Mouse (Mus musculus) CH12.LX (cell line): ENCODE results near the gene Rbbp6. TPM values are rescaled to one million over a fixed set of nuclear protein-coding genes. Genes with fewer than 3 reads are reported as not detected.

Source experiments
- DNase-seq: peaks from one replicate; pipeline ENCODE4 v3.0.0-alpha.2; 2013; ENCODE audit errors: extremely low read depth
- H3K27ac ChIP-seq: 2 replicates; pipeline ENCODE4 v1.5.1; 2012; ENCODE audit warnings: low read depth, mild to moderate bottlenecking, control low read depth, moderate library complexity; ENCODE audit not compliant: insufficient read depth
- H3K27me3 ChIP-seq: replicated peaks from 2 replicates; pipeline ENCODE3; 2012; ENCODE audit warnings: inconsistent platforms
- H3K36me3 ChIP-seq, 2 experiments: replicated peaks in 1 of 2; 2 replicates each; pipeline versions ENCODE3 to v1.6.1; 2012; ENCODE audit warnings: inconsistent platforms in 1 of 2, low read length in 1 of 2, mild to moderate bottlenecking in 1 of 2, mixed read lengths in 1 of 2, moderate library complexity in 1 of 2; ENCODE audit not compliant: control insufficient read depth in 1 of 2, insufficient read depth in 1 of 2
- H3K4me1 ChIP-seq, 2 experiments: 2 replicates each; pipeline ENCODE4 v1.6.1; 2012; ENCODE audit warnings: inconsistent platforms in 1 of 2, moderate library complexity in 1 of 2; ENCODE audit not compliant: insufficient read depth in 2 of 2, control insufficient read depth in 1 of 2
- H3K4me2 ChIP-seq: 2 replicates; pipeline ENCODE4 v1.6.1; 2012; ENCODE audit warnings: low read depth, mild to moderate bottlenecking, control low read depth; ENCODE audit not compliant: poor library complexity, insufficient read depth, severe bottlenecking
- H3K4me3 ChIP-seq, 3 experiments: fragments of 150-350 bp in 1 of 3; sonication (generic) in 1 of 3; replicated peaks in 1 of 3; 2 replicates each; pipeline versions ENCODE3 to v1.5.1; 2011 to 2012; ENCODE audit warnings: low read depth in 2 of 3, low read length in 2 of 3, mild to moderate bottlenecking in 2 of 3, moderate library complexity in 2 of 3, control low read depth in 1 of 3, improper control_type of control experiment in 1 of 3, inconsistent platforms in 1 of 3, mixed read lengths in 1 of 3; ENCODE audit not compliant: poor library complexity in 1 of 3
- H3K79me2 ChIP-seq: replicated peaks from 2 replicates; pipeline ENCODE4 v1.6.1; 2012; ENCODE audit warnings: mild to moderate bottlenecking, moderate library complexity; ENCODE audit not compliant: control insufficient read depth, poor library complexity, insufficient read depth, severe bottlenecking; ENCODE audit errors: extremely low read depth
- H3K9ac ChIP-seq: 2 replicates; pipeline ENCODE4 v1.6.1; 2012; ENCODE audit warnings: low read depth, mild to moderate bottlenecking, control low read depth, moderate library complexity; ENCODE audit not compliant: insufficient read depth
- H3K9me3 ChIP-seq: replicated peaks from 2 replicates; pipeline ENCODE3; 2012; ENCODE audit warnings: low read length, inconsistent platforms, mixed read lengths
- CHD2 ChIP-seq: IDR thresholded peaks from 2 replicates; pipeline ENCODE4 v1.6.1; 2011; ENCODE audit warnings: low read length, improper control_type of control experiment
- JUND ChIP-seq: conservative IDR thresholded peaks from 2 replicates; pipeline ENCODE4 v1.6.1; 2011; ENCODE audit warnings: low read depth, low read length, improper control_type of control experiment
- MAFK ChIP-seq: IDR thresholded peaks from 2 replicates; pipeline ENCODE4 v1.6.1; 2011; ENCODE audit warnings: low read length, improper control_type of control experiment; ENCODE audit not compliant: insufficient replicate concordance
- RCOR1 ChIP-seq: conservative IDR thresholded peaks from 2 replicates; pipeline ENCODE4 v1.6.1; 2012; ENCODE audit warnings: low read depth, mild to moderate bottlenecking, inconsistent platforms, low read length, improper control_type of control experiment
- SMC3 ChIP-seq: IDR thresholded peaks from 2 replicates; pipeline ENCODE4 v1.6.1; 2011; ENCODE audit warnings: low read depth, low read length, improper control_type of control experiment
- TCF12 ChIP-seq: IDR thresholded peaks from 2 replicates; pipeline ENCODE4 v1.6.1; 2014; ENCODE audit warnings: low read depth, mild to moderate bottlenecking, inconsistent platforms, low read length, improper control_type of control experiment
- UBTF ChIP-seq: IDR thresholded peaks from 2 replicates; pipeline ENCODE4 v1.6.1; 2012; ENCODE audit warnings: low read depth, mild to moderate bottlenecking, inconsistent platforms, low read length, improper control_type of control experiment, moderate library complexity
- USF2 ChIP-seq: conservative IDR thresholded peaks from 2 replicates; pipeline ENCODE4 v1.6.1; 2011; ENCODE audit warnings: low read depth, low read length, improper control_type of control experiment
- dilution Hi-C: fragments of 300-500 bp; cut with MboI; formaldehyde crosslinking; loops from 2 replicates; pipeline ENCODE4 v1.14.3; 2020; ENCODE audit warnings: low sequenced_read_pairs; ENCODE audit not compliant: extremely low pct_unique_long_range_greater_than_20kb, extremely low pct_ligation_motif_present
- in situ Hi-C: fragments of 300-500 bp; cut with MboI; formaldehyde crosslinking; loops from 3 replicates; pipeline ENCODE4 v1.14.3; 2019; ENCODE audit warnings: low sequenced_read_pairs, low pct_ligation_motif_present, low pct_unique_long_range_greater_than_20kb, mixed read lengths
- polyA plus RNA-seq: library from polyadenylated mRNA; unstranded; fragments of >175 nt; gene quantifications from 2 replicates; pipeline ENCODE4 v1.2.1, GENCODE M21; 2012; ENCODE audit warnings: low read depth; ENCODE audit not compliant: insufficient read length
- total RNA-seq, 2 experiments: library from RNA; depleted of rRNA; stranded (reverse); fragments of 300-350 nt in 1 of 2; fragments of >200 nt in 1 of 2; gene quantifications; 2 replicates each; pipeline ENCODE4 v1.2.3; 2012 to 2014

Gene Rbbp6
- total and polyA plus RNA-seq, 3 experiments: 17.8 to 93.0 (median 22.9) TPM

- no peak overlapping the region for H3K4me2 ChIP-seq
- dilution Hi-C loops: no loop called here
Measured at GRCm38 (mm10) chr7:123046473-123047091, 81.1 kb downstream of the Rbbp6 start.

More at GRCm38 (mm10) chr7:123046473-123047091, 81.1 kb downstream of the Rbbp6 start:
- in situ Hi-C loops: no loop called here
- Histone ChIP-seq H3K9me3 (no peaks in the 10 kb centered on the region), H3K27ac (no peak overlapping the region), H3K79me2 (no peaks in the 10 kb centered on the region), H3K9ac (no peak overlapping the region), H3K4me3 (no peak overlapping the region), H3K36me3 (no peaks in the 10 kb centered on the region), H3K27me3 (no peaks in the 10 kb centered on the region), H3K4me1 (peaks cover 0 to 10% of the 10 kb centered on the region in 2 experiments; a peak in 2 of 4 replicates)
- DNase-seq: no peak
- TF ChIP-seq UBTF (no peak), RCOR1 (no peak), TCF12 (no peak), CHD2 (no peak), JUND (no peak), SMC3 (no peak), USF2 (no peak), MAFK (no peak)

Other genes with a start within 250 kb of the Rbbp6 start
- gene Tnrc6a, start 158.2 kb downstream of the Rbbp6 start, total RNA-seq (2012; rRNA removed): 20.1 and 23.8 TPM in 2 replicates
- gene Tnrc6a, start 158.2 kb downstream of the Rbbp6 start, total RNA-seq (2014; rRNA removed): 13.5 and 16.3 TPM in 2 replicates
- gene Tnrc6a, start 158.2 kb downstream of the Rbbp6 start, polyA plus RNA-seq: 48.0 and 62.0 TPM in 2 replicates
- gene Slc5a11, start 249.1 kb downstream of the Rbbp6 start, total RNA-seq (2012; rRNA removed): 0.21 and 1.2 TPM in 2 replicates
- 0.38 and 0.43 TPM in 2 replicates for gene Slc5a11, start 249.1 kb downstream of the Rbbp6 start, total RNA-seq (2014; rRNA removed)
- gene Slc5a11, start 249.1 kb downstream of the Rbbp6 start, polyA plus RNA-seq: 0.80 and 1.3 TPM in 2 replicates